Mouse (Mus musculus) liver, embryonic 14.5 days (tissue): ENCODE data around the gene Kcnk15. TPM values are rescaled to one million over a fixed set of nuclear protein-coding genes. Genes with fewer than 3 reads are reported as not detected.

Experiments
- ATAC-seq: fragments of 200-750 bp; cut with Nextera tagmentation; 2 replicates; pipeline ENCODE4 v1.8.0; 2017; ENCODE audit warnings: moderate number of reproducible peaks, mild to moderate bottlenecking, moderate library complexity; ENCODE audit not compliant: insufficient read depth
- DNase-seq, 3 experiments: peaks; one replicate each; pipeline ENCODE4 v3.0.0-alpha.2; 2012 to 2013; ENCODE audit warnings: low read depth in 3 of 3, low spot score in 3 of 3
- H3K27ac ChIP-seq: fragments of 300-500 bp; sonication (generic); 2 replicates; pipeline ENCODE4 v1.5.1; 2014; ENCODE audit warnings: moderate library complexity, mild to moderate bottlenecking, control low read depth, inconsistent platforms
- H3K27me3 ChIP-seq: fragments of 300-500 bp; sonication (generic); 2 replicates; pipeline ENCODE4 v1.6.1; 2014; ENCODE audit warnings: mild to moderate bottlenecking, low read length, moderate library complexity; ENCODE audit not compliant: control insufficient read depth, insufficient read depth
- H3K36me3 ChIP-seq: fragments of 300-500 bp; sonication (generic); replicated peaks from 2 replicates; pipeline ENCODE4 v1.6.1; 2014; ENCODE audit warnings: low read depth; ENCODE audit not compliant: control insufficient read depth, insufficient read depth
- H3K4me1 ChIP-seq, 2 experiments: fragments of 200-500 bp in 1 of 2; fragments of 300-500 bp in 1 of 2; sonication (generic) in 1 of 2; replicated peaks; 2 replicates each; pipeline ENCODE4 v1.6.1; 2012 to 2014; ENCODE audit warnings: antibody characterized with exemption in 1 of 2, inconsistent platforms in 1 of 2, low read length in 1 of 2; ENCODE audit not compliant: control insufficient read depth in 2 of 2, insufficient read depth in 2 of 2
- H3K4me2 ChIP-seq: fragments of 300-500 bp; sonication (generic); 2 replicates; pipeline ENCODE4 v1.6.1; 2014; ENCODE audit warnings: low read depth, mild to moderate bottlenecking, control low read depth, moderate library complexity
- H3K4me3 ChIP-seq, 2 experiments: fragments of 200-500 bp in 1 of 2; fragments of 300-500 bp in 1 of 2; sonication (generic) in 1 of 2; 2 replicates each; pipeline ENCODE4 v1.5.1; 2012 to 2014; ENCODE audit warnings: low read depth in 2 of 2, low read length in 2 of 2, mild to moderate bottlenecking in 2 of 2, control low read depth in 1 of 2, inconsistent platforms in 1 of 2, moderate library complexity in 1 of 2; ENCODE audit not compliant: insufficient read depth in 1 of 2
- H3K9ac ChIP-seq: fragments of 300-500 bp; sonication (generic); replicated peaks from 2 replicates; pipeline ENCODE4 v1.6.1; 2014; ENCODE audit warnings: mild to moderate bottlenecking, control low read depth, moderate library complexity
- H3K9me3 ChIP-seq: fragments of 300-500 bp; sonication (generic); 2 replicates; pipeline ENCODE4 v1.6.1; 2016; ENCODE audit warnings: low read length, mixed read lengths; ENCODE audit not compliant: control insufficient read depth
- CTCF ChIP-seq: IDR thresholded peaks from 2 replicates; pipeline ENCODE4 v1.5.1; 2016; ENCODE audit warnings: antibody characterized with exemption, low read depth, control low read depth
- EP300 ChIP-seq: IDR thresholded peaks from 2 replicates; pipeline ENCODE4 v1.6.1; 2016; ENCODE audit warnings: antibody characterized with exemption, low read depth
- WGBS: fragments of 180-500 bp; shearing (Covaris S2); extraction: QIAGEN DNeasy Blood & Tissue Kit; methylation state at CpG from one replicate; pipeline ENCODE4 v1.1.7; 2014; ENCODE audit not compliant: insufficient replicate concordance; 5-methylcytosine and 5-hydroxymethylcytosine counted together
- polyA plus RNA-seq, 2 experiments: library from polyadenylated mRNA; depleted of rRNA in 1 of 2; stranded (reverse) in 1 of 2; unstranded in 1 of 2; fragments of >200 nt; fragmentation: Nextera tagmentation in 1 of 2; extraction: Ambion mirVana in 1 of 2; gene quantifications; 2 replicates each; pipeline versions ENCODE4 v1.2.1 to v1.2.3; 2012 to 2014

Gene Kcnk15
- not detected in 2 replicates for polyA plus RNA-seq (2012; rRNA removed)
- polyA plus RNA-seq (2014; fragmentation: Nextera tagmentation; extraction: Ambion mirVana): not detected in 2 replicates

- TF ChIP-seq EP300 (no peak), CTCF (no peak; the same call in 1 of the 2 replicates)
- Histone ChIP-seq H3K4me1 (no peaks in the 10 kb centered on the region), H3K27ac (no peak within 1 kb of the TSS), H3K9me3 (no peaks in the 10 kb centered on the region), H3K27me3 (peaks cover 33% of the 10 kb centered on the region), H3K9ac (no peak within 1 kb of the TSS), H3K4me2 (no peak within 1 kb of the TSS), H3K4me3 (no peak within 1 kb of the TSS), H3K36me3 (no peaks in the 10 kb centered on the region)
- 2% methylated on average over 38 of the region's 38 CpGs for WGBS
- no peak for ATAC-seq
- DNase-seq: no peak
These were observed at the start of gene Kcnk15 for GRCm38 (mm10) chr2:163853461-163853901. TSS of gene Kcnk15 (plus strand) at chr2:163853651.

GRCm38 (mm10) chr2:163803838-163804237 lies 49.6 kb upstream of the Kcnk15 start:
- TF ChIP-seq CTCF (no peak), EP300 (no peak)

GRCm38 (mm10) chr2:163809166-163809565 lies 44.3 kb upstream of the Kcnk15 start:
- no peaks in the 10 kb centered on the region for H3K36me3 ChIP-seq
- no peaks in the 10 kb centered on the region for H3K27me3 ChIP-seq
- no peak for ATAC-seq
- TF ChIP-seq EP300 (no peak), CTCF (no peak)
- peaks cover 0 to under 1% of the 10 kb centered on the region in 2 experiments; a peak in 1 of 4 replicates for H3K4me1 ChIP-seq
- no peak overlapping the region for H3K9ac ChIP-seq
- 67% methylated on average over 4 of the region's 4 CpGs for WGBS
- no peak overlapping the region for H3K4me3 ChIP-seq
- no peak overlapping the region for H3K27ac ChIP-seq
- no peaks in the 10 kb centered on the region for H3K9me3 ChIP-seq
- DNase-seq: no peak
- H3K4me2 ChIP-seq: no peak overlapping the region

More at GRCm38 (mm10) chr2:163803838-163804237, 49.6 kb upstream of the Kcnk15 start:
- DNase-seq (no peak), ATAC-seq (no peak)
- Histone ChIP-seq H3K27me3 (no peaks in the 10 kb centered on the region), H3K36me3 (no peaks in the 10 kb centered on the region), H3K9me3 (no peaks in the 10 kb centered on the region), H3K4me1 (peaks cover 0 to 2% of the 10 kb centered on the region in 2 experiments; a peak in 1 of 4 replicates), H3K4me3 (no peak overlapping the region), H3K4me2 (no peak overlapping the region), H3K27ac (no peak overlapping the region), H3K9ac (no peak overlapping the region)
- 26% methylated on average over 5 of the region's 5 CpGs for WGBS

- DNase-seq: no peak
These were observed 43.7 kb upstream of the Kcnk15 start for GRCm38 (mm10) chr2:163809704-163810103.

GRCm38 (mm10) chr2:163813077-163813476 lies 40.4 kb upstream of the Kcnk15 start:
- Histone ChIP-seq H3K4me3 (no peak overlapping the region), H3K4me2 (no peak overlapping the region), H3K27me3 (no peaks in the 10 kb centered on the region), H3K36me3 (no peaks in the 10 kb centered on the region), H3K27ac (no peak overlapping the region), H3K4me1 (no peaks in the 10 kb centered on the region), H3K9ac (no peak overlapping the region), H3K9me3 (no peaks in the 10 kb centered on the region)
- no peak for TF ChIP-seq EP300
- no peak for TF ChIP-seq CTCF
- 16% methylated on average over 5 of the region's 5 CpGs for WGBS
- ATAC-seq (no peak), DNase-seq (no peak)

More at GRCm38 (mm10) chr2:163809704-163810103, 43.7 kb upstream of the Kcnk15 start:
- Histone ChIP-seq H3K4me3 (no peak overlapping the region), H3K4me2 (no peak overlapping the region), H3K27ac (no peak overlapping the region), H3K27me3 (no peaks in the 10 kb centered on the region), H3K4me1 (no peaks in the 10 kb centered on the region), H3K9me3 (no peaks in the 10 kb centered on the region), H3K36me3 (no peaks in the 10 kb centered on the region), H3K9ac (no peak overlapping the region)
- WGBS: 47% methylated on average over 7 of the region's 7 CpGs
- TF ChIP-seq CTCF (no peak), EP300 (no peak)
- ATAC-seq: no peak
